Mouse (Mus musculus) heart, adult 11 months (tissue): ENCODE data around the gene Gxylt1.
"Not testable (repeated sequence)": the region's sequence is repeated elsewhere in the genome, so short reads cannot be mapped to it uniquely, and the experiment has no call there.

Experiments used
- DNase-seq: peaks from one replicate; pipeline ENCODE4 v3.0.0; 2022

The Gxylt1 gene

DNA sequence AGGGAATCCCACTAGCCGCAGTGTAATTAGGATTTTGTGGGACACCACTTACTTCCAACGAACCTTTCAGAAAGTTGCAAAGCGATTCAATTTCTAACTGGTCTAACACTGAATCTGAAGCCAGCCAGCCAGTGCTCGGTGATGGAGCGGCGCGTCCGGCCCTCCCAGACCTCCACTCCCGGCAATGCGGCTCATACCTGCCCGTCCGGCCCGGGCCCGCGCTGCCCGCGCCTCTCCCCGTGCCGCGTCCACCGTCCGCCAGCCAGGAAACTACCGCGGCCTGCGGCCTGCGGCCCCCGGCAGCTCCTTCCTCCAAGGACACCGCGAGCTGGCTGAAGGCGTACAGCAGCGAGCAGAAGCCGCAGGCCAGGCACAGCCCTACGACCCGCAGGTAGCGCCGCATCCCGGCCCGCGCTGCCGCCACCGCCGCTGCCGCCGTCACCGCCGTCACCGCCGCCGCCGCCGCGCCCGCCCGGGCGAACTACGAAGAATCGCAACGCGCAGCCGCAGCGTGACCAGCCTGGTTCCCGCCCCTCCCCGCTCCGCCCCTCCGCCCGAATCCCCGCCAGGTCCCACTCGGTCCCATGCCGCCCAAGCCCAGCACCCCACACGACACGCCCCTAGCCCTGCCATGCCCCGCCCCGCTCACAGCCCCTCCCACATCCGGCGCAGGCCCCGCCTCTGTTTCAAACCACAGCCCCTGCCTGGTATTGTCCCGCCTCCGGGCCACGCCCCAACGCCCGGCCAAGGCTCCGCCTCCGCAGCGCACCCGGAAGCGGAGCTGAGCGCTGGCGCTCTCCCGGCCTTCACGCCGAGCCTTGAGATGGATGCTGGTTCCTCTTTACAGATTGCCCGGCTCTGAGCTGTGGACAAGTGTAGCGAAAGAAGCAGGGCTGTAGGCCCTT lies at the start of gene Gxylt1:
Gene Gxylt1 (minus strand): TSS at position 501 of the 905 bp plus-strand sequence.
- peak; percentile 100 for DNase-seq

DNA sequence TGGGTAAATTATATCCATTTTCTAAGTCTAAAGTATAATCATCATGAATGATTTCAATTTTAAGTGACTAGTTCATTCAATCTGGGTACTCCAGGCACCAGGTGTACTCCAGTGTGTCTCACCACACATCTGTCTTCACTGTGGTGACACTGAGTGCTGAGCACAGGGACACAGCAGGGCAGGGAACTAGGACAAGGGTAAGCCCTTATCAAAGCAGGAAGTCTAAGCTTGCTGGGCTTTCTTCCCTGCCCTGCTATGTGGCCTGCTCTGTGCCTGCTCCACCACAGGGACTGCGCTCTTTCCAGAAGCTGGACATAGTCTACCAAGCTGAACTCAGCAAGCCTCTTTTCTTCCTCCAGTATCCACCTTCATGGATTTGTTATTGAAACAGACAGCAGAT lies 43.8 kb upstream of the Gxylt1 start:
- peak; percentile 96 for DNase-seq

DNA sequence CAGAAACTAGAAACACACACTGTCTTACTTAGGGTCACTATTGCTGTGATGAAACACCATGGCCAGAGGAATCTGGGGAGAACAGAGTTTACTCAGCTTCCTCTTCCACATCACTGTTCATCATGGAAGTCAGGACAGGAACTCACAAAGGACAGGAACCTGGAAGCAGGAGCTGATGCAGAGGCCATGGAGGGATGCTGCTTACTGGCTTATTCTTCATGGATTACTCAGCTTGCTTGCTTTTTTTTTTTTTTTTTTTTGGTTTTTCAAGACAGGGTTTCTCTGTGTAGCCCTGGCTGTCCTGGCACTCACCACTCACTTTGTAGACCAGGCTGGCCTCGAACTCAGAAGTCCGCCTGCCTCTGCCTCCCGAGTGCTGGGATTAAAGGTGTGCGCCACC lies 35.3 kb upstream of the Gxylt1 start:
- DNase-seq: not testable (repeated sequence)

DNA sequence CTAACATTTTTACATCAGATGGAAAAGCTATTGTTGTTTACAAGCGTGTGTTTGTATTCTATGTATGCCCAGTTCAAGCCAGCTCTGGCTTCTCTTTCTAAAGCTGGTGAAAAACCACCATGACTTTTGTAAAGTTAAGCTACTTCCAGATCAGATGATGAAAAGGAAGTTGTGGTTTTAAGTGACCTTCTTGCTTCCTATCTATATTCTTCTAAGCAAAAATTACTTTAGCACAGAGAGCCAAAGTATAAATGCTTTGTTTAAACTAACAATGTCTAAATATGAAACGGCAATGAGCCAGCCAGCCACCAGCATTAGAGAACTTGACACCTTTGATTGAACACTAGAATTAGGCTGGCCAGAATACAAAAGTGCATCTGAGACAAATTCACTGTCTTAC lies 23.2 kb upstream of the Gxylt1 start:
- no peak for DNase-seq

DNA sequence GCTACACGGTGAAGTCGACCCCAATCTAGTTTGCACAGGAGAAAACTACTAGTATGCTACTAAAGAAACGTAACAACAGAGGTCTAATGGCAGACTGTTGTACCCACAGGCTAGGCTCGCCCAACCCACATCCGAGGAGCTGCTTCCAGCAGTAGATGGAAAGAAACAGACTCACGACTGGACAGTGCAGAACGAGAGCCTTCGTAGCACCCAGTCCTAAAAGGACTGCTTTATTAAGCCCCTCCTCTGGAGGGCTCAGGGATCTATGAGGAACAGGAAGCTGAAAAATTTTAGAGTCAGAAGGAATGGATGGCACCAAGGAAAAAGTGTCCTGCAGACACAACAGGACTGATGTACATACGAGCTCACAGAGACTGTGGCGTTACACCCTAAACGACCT lies 19.5 kb upstream of the Gxylt1 start:
- DNase-seq: no peak

DNA sequence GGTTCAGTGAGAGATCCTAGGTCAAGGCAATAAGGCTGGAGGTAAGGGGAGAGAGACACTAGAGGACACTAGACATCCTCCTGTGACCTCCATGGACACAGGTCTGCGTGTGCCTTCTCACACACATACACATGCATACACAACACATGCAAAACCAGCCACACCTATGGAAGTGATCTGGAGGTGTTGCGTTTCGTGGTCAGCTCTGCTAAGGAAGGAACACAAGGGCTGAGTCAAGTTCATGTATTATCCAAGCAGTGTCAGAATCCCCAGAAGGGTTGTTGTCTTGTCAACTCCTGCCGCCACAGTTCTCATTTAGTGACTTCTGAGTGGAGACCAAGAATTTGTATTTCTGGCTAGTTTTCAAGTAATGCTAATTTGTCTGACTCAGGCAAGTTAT lies 13.3 kb upstream of the Gxylt1 start:
- peak; percentile 55 for DNase-seq

DNA sequence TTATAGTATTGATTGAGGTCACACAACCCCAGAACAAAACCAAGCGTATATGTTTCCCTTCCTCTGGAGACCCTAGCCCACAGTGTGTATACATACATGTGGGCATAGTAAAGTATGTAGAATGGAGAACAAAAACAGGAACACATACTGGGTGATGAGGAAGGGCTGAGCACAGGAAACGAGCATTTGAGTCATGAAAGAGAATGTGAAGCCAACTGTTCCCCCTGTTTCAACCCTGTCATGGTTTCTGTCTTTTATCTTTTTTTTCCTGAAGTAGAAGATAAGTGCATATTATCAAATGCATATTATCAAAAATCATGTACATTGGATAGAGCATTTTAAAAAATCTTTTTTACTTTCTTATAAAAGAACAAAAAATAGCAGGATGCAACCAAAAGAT lies 12.6 kb upstream of the Gxylt1 start:
- peak; percentile 14 for DNase-seq

DNA sequence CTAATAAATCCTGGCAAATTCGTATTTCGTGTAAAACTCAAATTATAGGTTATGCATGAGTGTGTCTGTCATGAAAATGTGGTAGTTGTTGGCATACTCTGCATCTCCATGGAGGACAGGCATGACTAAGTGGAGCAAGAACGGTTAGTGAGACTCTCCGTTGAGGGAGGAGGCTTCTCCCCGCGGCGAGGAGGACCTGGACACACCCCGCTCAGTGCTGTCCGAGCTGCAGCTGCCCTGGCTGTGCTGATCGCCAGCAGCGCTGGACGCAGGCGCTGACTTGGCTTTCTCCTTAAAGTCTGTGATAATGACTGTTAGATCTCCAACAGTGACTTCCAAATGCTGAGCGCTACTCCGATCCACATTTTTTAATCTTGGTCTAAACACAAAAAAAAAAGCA lies 10.3 kb upstream of the Gxylt1 start:
- peak; percentile 88 for DNase-seq

DNA sequence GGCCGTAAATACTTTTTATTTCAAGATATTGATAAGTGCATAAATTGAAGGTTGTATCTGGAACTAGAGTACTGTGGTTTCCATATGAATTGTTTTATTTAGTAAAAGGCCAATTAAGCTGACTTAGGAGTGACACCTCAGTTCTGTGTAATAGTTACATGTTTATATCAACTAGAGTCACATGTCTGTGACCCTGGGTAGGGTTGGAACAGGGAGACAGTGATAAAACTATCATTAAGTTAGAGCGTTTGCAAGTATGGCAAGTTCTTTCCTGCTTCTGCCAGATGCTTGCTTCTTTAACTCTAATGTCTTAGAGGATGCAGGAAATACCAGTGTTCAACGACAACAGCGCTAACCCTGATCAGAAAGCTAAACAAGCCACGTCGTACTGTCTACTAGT lies 9.3 kb upstream of the Gxylt1 start:
- no peak for DNase-seq

DNA sequence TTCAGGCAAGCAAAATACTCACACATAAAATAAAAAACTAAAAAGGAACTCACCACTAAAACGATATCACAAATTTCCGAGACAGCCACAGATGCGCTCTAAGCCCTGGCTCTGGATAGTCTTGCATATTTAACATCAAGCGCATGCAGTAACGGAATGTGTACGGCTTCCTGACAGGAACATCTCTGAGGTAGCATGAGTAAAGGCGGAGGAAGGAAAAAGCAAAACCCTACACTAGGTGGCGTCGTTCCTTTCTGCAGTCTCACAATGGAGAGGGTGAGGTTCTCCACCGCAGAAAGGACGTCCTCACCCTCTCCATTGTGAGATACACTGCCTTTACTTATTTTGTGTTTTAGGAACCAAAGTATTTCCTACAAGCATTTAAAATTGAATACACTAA lies 8.4 kb upstream of the Gxylt1 start:
- DNase-seq: peak; percentile 74

DNA sequence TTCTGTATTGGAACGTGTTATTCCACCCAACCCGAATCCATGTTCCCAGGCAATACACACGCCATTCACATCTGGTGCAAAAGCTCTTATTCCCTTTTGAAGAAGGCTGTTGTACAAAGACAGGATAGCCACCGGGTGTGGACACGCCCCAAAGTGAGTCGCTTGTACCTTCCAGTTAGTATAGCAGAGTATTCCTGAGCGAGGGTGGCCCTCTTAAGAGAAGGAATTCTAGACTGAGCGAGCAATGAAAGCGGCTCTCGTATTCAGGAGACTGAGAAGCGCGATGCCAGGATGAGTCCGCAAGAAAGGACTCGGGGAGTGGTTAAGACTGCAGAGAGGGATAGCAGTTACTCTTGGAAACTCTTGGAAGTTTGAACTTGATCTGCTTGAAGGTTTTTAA lies 1.3 kb upstream of the Gxylt1 start:
- DNase-seq: peak; percentile 89

DNA sequence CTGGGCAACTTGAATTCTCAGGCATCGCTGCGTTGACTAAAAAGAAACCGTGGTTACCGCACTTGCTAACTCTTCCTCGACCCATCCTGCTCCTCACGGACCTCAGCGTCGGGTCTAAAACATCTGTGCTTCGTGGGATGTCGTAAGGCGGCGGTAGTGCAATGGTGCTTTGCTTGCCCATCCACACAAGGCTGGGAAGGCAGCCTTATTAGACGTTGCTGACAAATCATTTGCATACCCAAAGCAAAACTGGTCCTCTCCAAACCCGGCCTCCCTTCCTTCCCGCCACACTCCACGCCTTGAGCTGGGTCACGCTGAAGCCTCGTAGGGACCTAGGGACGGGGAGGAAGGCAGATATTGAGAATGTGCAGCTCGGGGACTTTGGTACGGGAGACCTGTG lies 644 bp upstream of the Gxylt1 start:
- DNase-seq: no peak

DNA sequence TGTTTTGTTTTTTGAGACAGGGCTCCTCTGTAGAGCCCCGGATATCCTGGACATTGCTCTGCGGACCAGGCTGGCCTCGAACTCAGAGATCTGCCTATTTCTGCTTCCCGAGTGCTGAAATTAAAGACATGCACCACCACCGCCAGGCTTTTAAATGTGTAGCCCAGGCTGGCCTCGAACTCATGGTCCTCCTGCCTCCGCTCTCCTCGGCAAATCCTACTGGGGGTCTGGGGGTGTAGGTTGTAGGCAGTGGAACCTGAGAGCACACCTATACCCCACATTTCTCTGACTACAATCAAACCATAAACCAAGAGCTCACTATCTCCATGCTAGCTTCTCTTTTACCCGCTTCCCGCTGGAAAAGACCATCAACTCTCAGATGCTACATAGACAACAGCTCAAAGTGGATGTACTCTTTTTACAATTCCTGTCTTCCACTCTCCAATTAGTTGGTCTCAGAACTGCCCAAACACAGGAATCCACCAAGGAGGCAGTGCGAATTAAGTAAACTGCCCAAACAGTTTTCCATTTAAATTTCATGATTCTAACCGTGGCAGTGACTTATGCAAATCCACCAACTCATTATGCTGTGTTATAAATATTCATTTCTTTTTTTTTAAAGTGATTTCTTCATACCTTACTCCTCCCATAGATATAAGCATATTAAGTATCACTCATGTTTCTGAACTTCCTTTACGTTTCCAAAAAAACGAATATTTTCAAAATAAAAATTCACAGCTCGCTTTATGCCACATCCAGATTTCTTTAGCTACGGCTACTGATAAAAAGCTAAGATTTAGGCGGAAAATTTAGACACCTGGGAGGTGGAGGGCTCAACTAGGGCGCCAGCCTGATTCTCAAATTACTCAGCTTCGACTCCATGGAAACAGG lies 946 bp downstream of the Gxylt1 start:
- DNase-seq: peak; percentile 90

DNA sequence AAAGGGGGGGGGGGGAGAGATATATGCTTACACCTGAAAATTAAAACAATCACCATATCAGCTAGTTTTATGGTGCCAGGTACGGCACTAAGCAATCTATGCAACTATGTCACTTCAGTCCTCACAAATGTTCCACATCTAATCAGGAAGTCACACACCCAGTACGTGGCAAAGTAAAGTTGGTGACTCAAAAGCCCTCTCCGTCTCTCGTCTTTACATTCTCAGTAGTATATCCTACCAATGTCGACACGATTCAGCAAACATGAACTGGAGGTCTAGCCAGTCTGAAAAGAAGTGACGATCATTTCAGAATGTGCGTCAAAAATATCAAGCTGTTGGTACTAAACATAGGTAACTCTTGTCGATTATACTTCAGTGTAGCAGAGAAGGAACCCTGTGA lies 2.0 kb downstream of the Gxylt1 start:
- no peak for DNase-seq

DNA sequence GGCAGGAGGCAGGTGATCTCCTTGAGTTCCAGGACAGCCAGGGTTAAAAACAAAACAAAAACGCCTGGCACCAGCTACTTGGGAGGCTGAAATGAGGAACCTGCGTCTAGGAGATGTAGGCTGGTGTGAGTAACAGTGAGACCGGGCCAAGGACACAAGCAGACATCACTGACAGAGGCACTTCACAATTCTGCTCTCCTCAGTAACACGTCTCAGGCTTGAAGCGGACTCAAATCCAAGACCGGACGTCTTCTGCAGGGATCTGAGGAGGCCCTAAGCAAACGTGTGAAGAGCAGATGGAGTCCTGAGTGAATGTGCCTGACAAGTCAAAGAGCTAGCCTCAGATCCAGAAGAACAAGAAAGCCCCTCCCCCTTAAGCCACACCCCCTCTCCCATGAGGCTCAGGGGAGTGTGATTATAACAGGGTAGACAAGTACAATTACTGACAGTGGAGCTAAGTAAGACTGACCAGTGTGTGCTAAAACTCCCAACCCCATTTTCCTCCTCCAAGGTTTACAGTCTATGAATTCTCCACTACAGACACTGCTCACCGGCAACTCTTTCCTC lies 4.6 kb downstream of the Gxylt1 start:
- peak; percentile 92 for DNase-seq

DNA sequence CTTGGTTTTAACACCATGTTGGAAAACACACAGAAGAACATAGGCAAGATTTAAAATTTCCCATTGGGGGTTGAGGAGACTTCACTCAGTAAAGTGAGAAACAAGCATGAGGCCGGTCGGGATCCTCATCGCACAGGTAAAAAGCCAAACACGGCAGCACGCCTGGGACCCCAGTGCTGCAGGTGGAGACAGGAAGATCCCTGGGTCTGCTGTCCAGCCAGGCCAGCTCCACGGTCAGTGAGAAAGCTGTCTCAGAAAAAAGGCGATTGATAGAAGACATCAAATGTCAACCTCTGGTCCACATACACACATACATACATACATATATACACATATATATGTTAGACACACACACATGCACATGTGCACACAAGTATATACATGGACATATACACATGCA lies 5.4 kb downstream of the Gxylt1 start:
- peak; percentile 86 for DNase-seq

DNA sequence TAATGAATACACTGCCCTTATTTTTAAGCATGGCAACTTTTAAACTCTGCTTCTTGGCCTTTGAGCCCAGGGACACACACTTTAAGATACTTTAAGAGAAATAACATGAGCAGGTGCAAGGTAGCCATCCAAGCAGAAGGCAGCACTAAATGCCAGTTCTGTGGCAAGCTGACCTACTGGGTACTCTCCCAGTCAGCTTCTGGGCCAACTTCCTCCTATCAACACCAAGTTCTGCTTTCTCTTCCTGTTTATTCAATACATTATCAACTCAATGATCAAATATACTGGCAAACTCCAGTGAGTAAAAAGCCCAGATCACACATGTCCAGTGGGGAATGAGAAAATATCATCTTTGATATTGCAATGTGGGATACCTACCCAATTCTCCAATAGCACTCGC lies 7.0 kb downstream of the Gxylt1 start:
- peak; percentile 73 for DNase-seq

DNA sequence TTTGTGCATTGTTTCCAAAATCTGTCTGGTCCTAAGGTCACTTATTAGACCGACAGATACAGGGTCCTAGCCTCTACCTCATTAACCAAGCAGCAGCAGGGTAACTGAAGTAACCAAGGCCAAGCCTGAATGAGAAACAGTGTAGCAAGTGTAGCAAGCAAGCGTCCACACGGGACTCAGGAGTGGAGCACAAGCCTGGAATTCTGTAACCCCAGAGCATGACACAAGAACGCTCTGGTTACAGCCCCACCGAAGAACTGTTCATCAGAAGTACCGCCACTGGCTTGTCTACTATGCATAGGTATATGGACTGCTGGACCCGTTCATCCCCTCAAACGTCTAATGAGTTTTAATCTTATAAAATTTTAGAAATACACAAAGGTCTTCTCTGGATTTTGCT lies 7.5 kb downstream of the Gxylt1 start:
- peak; percentile 72 for DNase-seq

DNA sequence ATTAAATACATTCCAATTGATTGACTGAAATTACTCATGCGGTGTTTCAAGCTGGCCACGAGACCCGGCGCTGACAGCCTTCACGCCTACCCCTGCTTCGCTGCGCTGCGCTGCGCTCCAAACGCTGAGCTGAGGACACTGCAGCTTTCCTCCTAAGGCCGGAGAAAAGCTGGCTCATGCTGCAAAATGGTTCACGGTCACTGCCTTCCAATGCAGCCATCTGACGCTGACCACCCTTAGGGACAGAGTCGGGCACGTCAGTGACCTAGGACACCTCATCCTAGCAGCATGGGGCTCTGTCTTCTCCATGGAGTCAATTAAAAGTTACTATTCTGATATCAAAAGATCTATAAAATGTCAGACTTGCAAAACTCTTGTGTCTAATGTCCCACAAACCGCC lies 8.6 kb downstream of the Gxylt1 start:
- peak; percentile 64 for DNase-seq

DNA sequence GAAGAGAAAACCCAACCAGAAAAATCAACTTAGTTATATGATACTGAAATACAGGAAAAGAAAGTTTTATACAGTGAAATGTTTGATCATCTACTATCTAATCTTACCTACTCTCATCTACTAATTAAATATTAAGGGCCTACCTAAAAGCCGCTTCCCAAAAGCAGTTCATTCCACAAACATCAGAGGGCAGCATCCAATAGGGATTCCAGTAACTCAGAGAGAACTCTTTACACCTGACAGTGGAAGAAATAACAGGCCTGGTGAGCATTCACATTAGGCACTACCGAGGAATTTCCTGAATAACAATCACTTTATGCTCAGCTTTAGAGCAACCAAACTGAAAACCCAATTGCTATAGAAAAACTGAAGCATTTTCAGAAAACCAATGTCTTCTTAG lies 9.3 kb downstream of the Gxylt1 start:
- peak; percentile 86 for DNase-seq

DNA sequence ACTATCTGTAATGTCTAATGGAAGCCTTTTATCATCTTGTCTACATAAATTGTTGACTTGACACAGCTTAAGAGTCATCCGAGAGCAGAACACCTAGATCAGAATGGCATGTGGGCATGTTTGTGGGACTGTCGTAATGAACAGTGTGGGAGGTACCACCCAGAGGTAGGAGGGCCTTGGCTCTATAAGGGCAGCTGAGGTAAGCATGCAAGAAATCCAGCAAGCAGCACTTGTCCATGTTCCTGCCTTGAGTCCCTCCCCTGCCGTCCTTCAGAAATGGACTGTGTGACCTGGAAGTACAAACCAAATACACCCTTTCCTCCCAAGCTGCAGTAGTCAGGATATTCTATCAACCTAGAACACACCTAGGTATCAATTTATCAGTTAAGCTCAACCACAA lies 9.7 kb downstream of the Gxylt1 start:
- peak; percentile 71 for DNase-seq

DNA sequence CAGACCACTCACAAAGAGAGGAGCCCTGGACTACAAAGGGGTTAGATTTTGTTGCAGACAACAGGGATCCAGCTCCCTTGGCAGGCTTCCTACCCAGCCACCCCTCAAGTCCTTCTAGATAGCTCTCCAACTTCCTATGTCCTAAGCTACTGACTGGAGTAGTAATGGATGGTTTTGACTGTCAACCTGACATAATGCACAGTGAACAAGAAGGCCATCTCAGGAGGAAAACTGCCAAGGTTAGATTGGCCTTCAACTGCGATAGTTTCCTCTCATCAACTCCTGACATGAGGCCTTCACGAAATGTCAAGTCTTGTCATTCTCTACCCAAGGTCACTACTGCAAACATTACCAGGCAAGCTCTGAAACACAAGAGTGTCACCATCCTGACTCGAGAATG lies 10.8 kb downstream of the Gxylt1 start:
- DNase-seq: peak; percentile 75

DNA sequence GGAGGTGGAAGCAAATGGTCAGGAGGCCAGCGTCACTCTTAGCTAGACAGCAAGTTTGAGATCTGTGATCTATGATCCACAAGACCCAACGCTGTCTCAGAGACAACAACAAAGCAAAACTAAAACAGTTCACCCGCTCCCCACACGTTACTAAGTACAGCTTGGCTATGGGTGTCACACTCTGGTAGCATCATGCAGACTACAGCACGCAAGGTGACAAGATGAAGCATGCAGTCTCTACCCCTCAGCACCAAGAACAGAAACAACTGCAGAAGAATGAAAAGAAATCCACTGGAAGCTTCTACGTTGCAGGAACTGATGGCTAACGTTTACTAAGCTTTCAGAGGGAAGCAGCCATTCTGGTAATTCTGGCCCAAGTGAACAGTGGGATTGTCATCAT lies 11.4 kb downstream of the Gxylt1 start:
- DNase-seq: peak; percentile 72

DNA sequence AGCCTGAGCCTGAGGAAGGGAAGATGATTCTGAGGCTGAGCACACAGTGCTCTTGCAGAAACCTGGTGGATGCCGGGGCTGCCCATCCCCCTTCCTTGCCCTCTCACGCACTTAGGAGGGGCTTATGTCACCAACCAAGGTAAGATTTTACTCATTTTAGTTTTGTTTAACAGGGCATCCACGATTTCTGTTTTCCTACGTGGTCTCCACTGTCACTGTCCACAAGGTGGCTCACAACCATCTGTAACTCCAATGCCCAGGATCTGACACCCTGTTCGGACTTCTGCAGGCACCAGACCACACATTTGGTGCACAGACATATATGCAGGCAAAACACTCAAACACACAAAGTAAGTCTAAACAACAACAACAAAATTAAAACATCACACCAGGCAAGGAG lies 12.2 kb downstream of the Gxylt1 start:
- peak; percentile 76 for DNase-seq
